ENCODE assay signal across 8 mouse cellular contexts in genomic region chr6:29164314-29165244, GRCm38 (mm10). TPM values are rescaled to one million over a fixed set of nuclear protein-coding genes. Genes with fewer than 3 reads are reported as not detected.
A peak's percentile ranks its signal among the peaks of the same experiment; 100 is the strongest.
DNase-seq lines count a peak whose midpoint lies in the region; ATAC-seq and TF ChIP-seq lines count a peak whose summit lies in the region.

TSS of gene Rbm28 (minus strand) at chr6:29165006.

- DNase-seq in brain, adult 2 months (ENCODE audit: low read depth, low spot score) = peak; percentile 99
- DNase-seq in heart, embryonic 10.5 days (ENCODE audit: low spot score) = peak; percentile 94
- DNase-seq in liver = peak; percentile 83
- peak; percentile 80 to 86 for DNase-seq in spleen, postnatal 4 days (ENCODE audit: low spot score in 2 of 2)

- H3K27ac ChIP-seq in heart, embryonic 10.5 days = peak within 1 kb of the TSS; percentile 86
- H3K27ac ChIP-seq in kidney, embryonic 15.5 days = no peak within 1 kb of the TSS

- 8% methylated on average over 42 of the region's 42 CpGs for WGBS in heart, embryonic 10.5 days
- 8% methylated on average over 42 of the region's 42 CpGs for WGBS in kidney, embryonic 15.5 days

- H3K4me1 ChIP-seq in heart, embryonic 10.5 days = peaks cover 10% of the 10 kb centered on the region
- H3K4me1 ChIP-seq in kidney, embryonic 15.5 days = peaks cover 17% of the 10 kb centered on the region

- peak within 1 kb of the TSS; percentile 95 for H3K4me3 ChIP-seq in C2C12 (ENCODE audit: insufficient read depth, poor library complexity, severe bottlenecking)
- H3K4me3 ChIP-seq in heart, embryonic 10.5 days = peak within 1 kb of the TSS; percentile 88
- H3K4me3 ChIP-seq in kidney, embryonic 15.5 days (replicated peaks) = peak within 1 kb of the TSS; percentile 70

- peak; percentile 94 for ATAC-seq in erythroblast, adult 5-6 weeks (replicated peaks; ENCODE audit: low FRiP score, poor library complexity, severe bottlenecking)
- ATAC-seq in kidney, embryonic 15.5 days (replicated peaks; ENCODE audit: low FRiP score) = peak; percentile 86
- peak; percentile 85 for ATAC-seq in monocyte, adult 5-6 weeks (replicated peaks; ENCODE audit: insufficient number of reproducible peaks, low FRiP score, low TSS enrichment, poor library complexity, severe bottlenecking)

- H3K4me2 ChIP-seq in kidney, embryonic 15.5 days = peak within 1 kb of the TSS; percentile 85

- peak within 1 kb of the TSS; percentile 76 for H3ac ChIP-seq in C2C12 (ENCODE audit: control insufficient read depth, insufficient read length, low read depth)

- no peak for TF ChIP-seq CTCF in C2C12 (IDR thresholded peaks at IDR 0.05; ENCODE audit: control insufficient read depth, insufficient read depth, insufficient read length)

- peaks cover 10% of the 10 kb centered on the region for H3K27me3 ChIP-seq in C2C12 (ENCODE audit: control insufficient read depth, insufficient read depth, insufficient read length)
- H3K27me3 ChIP-seq in heart, embryonic 10.5 days (ENCODE audit: insufficient read depth, poor library complexity, severe bottlenecking) = peaks cover 23% of the 10 kb centered on the region
- H3K27me3 ChIP-seq in kidney, embryonic 15.5 days = peaks cover 32% of the 10 kb centered on the region

- H3K79me3 ChIP-seq in C2C12 (ENCODE audit: low read depth) = peaks cover 39% of the 10 kb centered on the region

- peaks cover 49% of the 10 kb centered on the region for H3K79me2 ChIP-seq in C2C12 (ENCODE audit: control insufficient read depth, insufficient read depth)

- peaks cover 9% of the 10 kb centered on the region for H3K36me3 ChIP-seq in C2C12 (ENCODE audit: control insufficient read depth, insufficient read depth)
- peaks cover 7% of the 10 kb centered on the region for H3K36me3 ChIP-seq in heart, embryonic 10.5 days
- H3K36me3 ChIP-seq in kidney, embryonic 15.5 days = peaks cover 8% of the 10 kb centered on the region

- peak within 1 kb of the TSS; percentile 70 for H3K9ac ChIP-seq in kidney, embryonic 15.5 days

- no peaks in the 10 kb centered on the region for H3K9me3 ChIP-seq in heart, embryonic 10.5 days
- no peaks in the 10 kb centered on the region for H3K9me3 ChIP-seq in kidney, embryonic 15.5 days (replicated peaks)

TF ChIP-seq in C2C12, 6 proteins besides CTCF, POLR2A, EP300 and RAD21:
- TF ChIP-seq MAX (IDR thresholded peaks at IDR 0.05) (peak; percentile 55), MYOD1 (IDR thresholded peaks at IDR 0.05; ENCODE audit: control insufficient read depth, insufficient read length, low read depth) (no peak)

RNA-seq across cellular contexts. Expression of gene Rbm28, which starts in this region (rescaled TPM):
- polyA plus RNA-seq in C2C12 (2012; fragmentation: generic; extraction: Trizol) = 18.2 TPM
- total RNA-seq in erythroblast, adult 5-6 weeks (2015; ENCODE audit: low replicate concordance) = 9.0 and 18.8 TPM in 2 replicates
- 8.7 and 13.4 TPM in 2 replicates for total RNA-seq in erythroblast, adult 5-6 weeks (2017; ENCODE audit: low replicate concordance)
- polyA plus RNA-seq in heart, embryonic 10.5 days (2016; fragmentation: Nextera tagmentation; extraction: Ambion mirVana) = 30.0 and 44.4 TPM in 2 replicates
- polyA plus RNA-seq in kidney, embryonic 15.5 days (2015; fragmentation: Nextera tagmentation; extraction: Ambion mirVana) = 46.1 and 48.8 TPM in 2 replicates
- total RNA-seq in monocyte, adult 5-6 weeks (2017) = 50.0 to 66.4 TPM (median 59.6 TPM) in 3 replicates
